Mouse (Mus musculus) kidney, postnatal 4 days (tissue): ENCODE data around the gene Bex4.
"Not testable (repeated sequence)": the region's sequence is repeated elsewhere in the genome, so short reads cannot be mapped to it uniquely, and the experiment has no call there.

Source experiments
- DNase-seq, 2 experiments: peaks; one replicate each; pipeline ENCODE4 v3.0.0; 2021; ENCODE audit warnings: mixed read lengths in 2 of 2

Gene Bex4

DNA sequence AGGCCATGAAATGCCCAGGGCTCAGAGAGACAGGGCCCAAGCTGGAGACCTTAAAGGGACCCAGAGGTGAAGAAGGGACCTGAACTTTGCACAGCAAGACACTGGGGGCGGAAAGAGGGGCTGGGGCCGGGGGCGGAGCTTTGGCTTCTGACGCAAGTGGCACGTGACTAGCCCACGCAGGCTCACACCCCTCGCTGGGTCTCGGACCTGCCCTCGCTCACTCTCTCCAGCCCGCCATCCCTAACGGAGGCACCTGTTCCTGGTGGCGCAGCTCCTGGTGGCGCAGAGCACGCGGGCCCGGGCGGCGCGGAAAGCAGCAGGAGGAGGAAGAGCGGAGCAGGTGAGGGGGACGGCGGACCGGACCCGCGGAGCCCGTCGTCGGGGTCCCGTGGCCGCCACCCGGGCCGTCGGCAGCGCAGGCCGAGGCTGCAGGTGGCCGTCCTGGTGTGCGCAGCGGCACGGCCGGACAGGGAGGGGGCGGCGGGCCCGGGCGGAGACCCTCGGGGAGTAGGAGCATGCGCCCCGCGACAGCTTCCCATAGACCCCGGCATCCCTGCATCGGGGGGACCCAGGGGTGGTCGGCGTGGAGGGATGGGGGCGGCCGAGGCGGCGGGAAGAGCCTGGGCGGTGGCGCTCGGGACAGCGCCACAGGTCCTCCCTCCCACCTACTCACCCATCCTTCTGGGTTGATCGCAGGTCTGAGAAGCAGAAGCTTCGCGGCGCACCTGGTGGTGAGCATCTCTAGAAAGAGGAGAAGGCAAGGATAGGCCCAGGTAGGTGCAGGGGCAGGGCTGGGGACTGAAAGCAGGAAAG lies at the start of gene Bex4:
TSS of gene Bex4 (plus strand) at position 170 of the 813 bp plus-strand sequence.
- DNase-seq: not testable (repeated sequence)

DNA sequence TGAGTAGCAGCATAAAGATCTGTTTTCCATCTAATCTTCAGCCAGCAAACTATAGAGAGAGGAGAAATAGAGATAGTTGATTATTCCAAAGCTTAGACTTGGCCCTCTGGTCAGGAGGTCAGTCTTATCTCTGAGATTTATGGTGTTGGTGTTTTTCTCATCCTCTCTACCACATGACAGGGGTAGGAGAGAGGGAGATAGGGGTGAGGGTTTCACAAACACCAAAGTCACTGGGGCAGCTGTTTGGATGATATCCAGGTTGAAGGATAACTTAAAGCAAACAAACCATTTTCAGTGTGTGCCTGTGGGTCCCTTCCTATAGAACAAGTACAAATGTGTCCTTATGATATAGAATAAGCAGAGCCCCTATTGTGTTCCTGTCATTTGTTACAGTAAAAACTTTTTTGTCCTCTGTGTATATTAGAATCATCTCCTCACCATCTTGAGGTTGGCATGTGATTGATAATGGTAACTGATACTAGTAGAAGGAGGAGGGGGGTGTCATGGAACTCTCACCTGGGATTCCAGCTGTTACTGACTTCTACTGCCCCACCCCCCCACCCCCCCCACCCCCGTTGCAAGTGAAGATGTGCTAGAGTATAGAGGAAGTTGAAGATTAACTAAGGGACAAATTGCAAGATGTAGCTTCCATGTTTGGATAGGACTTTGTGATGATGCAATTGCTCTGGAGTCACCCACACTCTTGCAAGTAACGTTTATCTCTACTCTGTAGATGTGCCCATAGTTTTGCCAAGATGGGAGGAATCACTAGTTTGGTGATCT lies 46.1 kb upstream of the Bex4 start:
- DNase-seq: no peak

DNA sequence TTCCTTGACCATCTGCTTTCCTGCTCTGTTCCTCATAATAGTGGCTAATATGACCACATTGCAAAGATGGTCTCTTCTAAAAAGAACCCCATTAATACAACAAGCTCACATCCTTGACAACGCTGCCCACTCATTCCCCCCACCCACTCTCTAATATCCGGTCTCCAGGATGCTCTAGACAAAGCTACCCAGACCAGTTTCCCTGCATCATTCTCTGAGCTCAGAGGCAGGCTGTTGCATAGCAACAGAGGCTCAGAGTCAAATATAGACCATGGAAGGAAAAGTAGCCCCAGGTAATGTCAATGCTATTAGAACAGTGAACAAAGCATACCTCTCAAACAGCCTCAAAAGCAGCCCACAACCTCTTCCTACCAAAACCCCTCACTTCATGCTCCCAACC lies 44.4 kb upstream of the Bex4 start:
- no peak for DNase-seq

DNA sequence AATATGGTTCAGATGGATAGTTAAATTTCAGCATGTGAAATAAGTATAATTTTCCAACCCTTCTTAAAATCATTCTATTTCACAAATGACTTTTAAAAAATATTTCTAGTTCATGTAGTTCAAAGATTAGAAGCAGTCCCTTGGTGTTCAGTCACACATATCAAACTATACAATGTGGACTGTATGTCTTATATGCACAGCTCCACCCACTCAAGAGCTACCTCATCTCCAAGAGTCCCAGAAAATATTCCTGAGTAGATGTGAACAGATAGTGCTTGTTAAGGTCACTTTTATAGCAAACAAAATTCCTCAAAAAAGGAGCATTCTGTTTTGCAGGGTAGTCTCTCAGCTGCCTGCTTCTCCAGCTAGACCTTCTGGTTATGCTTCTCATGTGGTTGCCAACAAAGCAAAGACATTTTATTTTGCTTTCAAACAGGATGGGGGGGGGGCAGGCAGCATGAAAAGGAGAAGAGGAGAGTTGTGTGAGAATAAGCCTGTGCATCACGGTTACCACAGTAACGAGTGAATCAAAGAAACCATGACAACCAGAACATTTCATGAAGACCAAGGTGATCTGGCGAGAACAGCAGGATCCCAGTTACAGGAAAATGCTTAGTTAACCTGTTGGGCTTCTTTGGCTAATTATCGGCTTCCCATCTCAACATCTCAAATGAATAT lies 34.6 kb upstream of the Bex4 start:
- no peak for DNase-seq

DNA sequence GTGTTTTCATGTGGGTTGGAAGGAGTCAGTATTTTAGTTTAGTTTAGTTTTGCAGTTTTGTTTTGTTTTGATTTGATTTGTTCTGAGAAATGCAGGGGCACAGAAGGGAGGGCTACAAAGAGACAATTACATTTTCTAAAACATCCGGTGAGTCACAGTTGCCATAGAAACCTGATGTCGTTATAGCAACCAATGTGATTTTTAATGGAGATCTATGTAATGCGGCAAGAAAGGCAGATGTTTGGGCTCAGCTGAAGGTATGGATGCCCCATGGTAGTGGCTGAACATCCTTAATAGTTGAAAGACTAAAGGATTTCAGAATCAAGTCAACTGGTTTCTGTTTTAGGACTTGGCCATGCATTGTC lies 34.1 kb upstream of the Bex4 start:
- no peak for DNase-seq

DNA sequence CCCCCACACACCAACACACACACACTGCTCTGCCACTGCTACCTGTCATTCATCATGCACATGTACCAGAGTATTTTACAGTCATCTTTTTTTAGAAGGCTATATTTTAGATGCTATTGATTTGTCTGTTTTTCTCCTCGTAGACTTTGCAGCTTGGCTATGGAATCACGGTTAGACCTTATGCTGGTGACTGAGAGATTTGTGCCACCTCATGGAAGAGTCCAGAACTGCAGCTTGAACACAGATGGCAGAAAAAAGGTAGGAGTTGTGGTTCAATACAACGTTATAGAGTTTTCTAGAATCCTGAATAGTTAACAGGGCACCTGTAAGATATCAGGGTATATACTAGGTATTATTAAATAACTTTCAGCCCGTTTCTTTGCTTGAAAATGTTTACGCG lies 30.9 kb upstream of the Bex4 start:
- peak; percentile 47 to 58 for DNase-seq

DNA sequence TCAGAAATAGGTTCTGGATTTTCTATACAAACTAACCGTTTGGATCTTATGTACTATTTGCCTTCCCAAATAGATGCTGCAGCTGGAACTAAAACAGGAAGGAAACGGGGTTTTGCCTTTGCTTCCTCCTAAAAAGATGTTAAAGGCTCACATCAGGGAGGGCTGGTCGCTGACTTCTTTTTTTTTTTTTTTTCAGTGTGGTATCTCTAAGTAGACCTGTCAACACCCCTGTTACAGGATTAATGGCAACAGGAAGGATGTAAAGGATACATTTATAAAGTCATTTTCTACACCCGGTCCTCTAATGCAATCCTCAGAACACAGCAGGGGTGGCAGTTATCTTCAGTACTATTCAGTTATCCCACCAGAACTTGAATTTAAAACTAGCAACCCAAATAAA lies 23.8 kb upstream of the Bex4 start:
- no peak for DNase-seq

DNA sequence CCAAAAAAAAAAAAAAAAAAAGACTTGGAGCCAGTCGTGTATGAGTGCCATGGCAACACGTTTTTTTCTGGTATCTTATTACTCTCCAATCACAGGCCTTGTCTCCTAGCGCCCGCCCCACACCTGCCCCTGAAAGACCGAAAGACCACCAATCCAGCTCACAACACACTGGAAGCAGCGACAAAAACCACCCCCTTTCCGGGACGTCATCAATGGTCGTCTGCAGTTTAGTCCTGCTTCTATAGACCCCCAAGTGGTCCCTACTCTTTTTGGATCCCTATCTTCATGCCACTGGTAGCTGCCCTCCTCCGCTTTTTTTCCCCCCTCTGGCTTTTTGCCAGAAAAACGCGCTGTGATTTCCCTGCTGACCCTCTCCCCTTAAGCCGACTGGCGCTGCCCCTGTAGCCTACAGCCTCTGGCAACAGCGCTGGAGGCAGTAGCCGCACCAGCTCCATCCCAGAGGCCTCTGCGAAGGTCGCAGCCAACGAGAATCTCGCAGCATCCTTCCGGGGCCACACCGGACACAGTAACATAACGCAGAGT lies 23.3 kb upstream of the Bex4 start:
- peak; percentile 54 to 73 for DNase-seq

DNA sequence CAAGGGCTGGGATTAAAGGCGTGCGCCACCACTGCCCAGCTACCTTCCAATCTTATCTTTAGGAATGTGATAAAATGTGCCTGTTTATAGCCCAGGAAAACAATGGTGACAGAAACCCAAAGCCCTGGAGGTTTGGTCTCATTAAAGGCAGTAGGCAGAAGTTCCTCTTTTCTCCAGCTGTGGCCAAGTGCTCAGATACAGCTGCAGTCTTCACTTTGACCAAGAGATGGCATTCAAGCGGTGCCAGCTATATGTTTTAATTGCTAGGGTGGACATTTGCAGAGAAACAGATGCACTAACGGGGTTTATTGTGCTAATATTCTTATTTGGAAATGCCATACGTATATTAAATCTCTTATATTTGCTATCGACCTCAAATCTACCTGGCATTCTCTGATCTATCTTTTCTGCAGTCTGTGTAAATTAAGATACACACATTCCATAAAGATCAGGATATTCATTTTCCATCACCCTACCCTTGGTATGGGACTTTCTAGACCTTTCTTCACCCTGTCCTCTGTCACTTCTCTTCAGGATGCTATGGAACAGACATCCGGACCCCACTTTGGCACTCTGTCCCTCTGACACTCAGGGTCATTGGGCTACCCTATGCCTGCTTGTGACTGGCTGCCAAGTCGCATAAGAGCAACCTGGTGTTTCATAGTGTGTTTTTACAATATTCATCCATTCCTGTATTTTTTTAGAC lies 11.6 kb upstream of the Bex4 start:
- DNase-seq: peak in 1 of 2 experiments; percentile 3

DNA sequence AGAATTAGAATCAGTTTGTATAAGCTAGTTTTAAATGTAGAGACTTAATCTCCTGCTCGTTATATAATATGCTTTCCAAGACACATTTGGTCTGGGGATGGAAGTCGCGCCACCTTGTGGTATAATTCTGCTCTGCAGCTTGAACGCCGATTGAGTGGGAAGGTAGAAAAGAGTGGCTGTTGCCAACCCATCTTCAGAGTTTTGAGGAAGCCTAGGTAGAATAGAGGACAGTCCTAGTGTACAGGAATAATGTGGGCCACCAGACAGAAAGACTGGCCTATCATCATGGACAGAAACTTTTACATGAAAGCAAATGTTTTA lies 11.1 kb upstream of the Bex4 start:
- DNase-seq: peak; percentile 64 to 70

DNA sequence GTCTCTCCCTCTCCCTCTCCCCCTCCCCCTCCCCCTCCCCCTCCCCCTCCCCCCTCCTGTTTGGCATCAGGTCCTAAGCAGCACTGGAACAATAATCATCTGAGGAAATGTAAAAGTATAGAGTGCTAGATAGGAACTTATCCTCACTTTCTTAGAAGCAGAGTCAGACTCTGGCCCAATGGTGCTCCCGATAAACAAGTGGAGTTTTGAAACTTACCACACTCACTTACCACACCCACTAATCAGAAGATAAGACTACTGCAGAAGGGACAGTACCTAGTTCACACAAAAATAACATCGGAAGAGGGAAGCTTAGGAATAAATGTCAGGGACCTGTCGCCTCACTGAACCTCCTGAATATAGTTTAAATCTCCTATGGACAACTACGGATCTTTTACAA lies 3.2 kb upstream of the Bex4 start:
- DNase-seq: no peak

DNA sequence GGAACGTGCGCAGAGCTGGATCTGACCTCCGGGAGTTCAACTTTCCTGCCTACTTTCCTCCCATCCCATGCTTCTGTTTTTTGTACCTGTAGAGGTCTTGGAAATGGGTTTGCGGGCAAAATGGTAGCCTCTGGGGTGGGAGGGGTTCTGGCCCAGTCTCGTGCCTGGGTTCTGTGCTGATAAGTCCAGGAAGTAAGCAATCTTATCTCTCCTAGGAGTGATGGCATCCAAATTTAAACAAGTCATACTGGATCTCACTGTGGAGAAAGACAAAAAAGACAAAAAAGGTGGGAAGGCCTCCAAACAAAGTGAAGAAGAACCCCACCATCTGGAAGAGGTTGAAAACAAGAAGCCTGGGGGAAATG lies 826 bp downstream of the Bex4 start:
- DNase-seq: peak in 1 of 2 experiments; percentile 4

DNA sequence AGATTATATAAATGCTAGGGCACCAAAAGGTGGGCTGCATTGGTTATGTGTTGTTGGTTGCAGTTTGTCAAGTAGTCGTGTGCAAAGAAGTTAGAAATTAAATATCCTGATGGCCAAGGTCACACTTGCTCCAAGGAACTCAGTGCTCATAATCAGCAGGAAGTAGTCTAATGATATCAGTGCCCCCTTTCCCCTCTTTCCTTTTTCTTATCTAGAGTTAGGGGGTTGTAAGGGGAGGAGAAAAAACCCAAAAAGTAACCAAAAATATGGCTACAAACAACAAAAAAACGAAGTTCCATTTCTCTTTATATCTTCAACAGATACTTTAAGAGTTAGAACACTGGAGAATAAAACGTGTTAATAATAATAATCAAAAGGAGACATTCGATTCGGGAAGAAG lies 2.6 kb downstream of the Bex4 start:
- no peak for DNase-seq

DNA sequence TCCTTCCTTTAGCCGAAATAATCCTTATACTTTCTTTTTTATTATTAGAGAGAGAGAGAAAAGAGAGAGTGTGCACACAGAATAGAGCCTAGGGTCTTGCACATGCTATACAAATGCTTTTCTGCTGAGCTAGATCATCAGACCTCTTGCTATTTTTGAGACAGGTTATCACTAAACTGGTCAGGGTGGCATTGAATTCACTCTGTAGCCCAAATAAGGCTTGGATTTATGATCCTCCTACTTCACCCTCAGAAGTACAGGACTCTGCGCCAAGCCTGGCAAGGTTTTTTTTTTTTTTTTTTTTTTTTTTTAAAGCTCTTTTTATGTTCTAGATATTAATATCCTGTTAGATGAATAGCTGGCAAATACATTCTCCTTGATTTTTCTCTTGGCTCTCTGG lies 4.9 kb downstream of the Bex4 start:
- DNase-seq: no peak

DNA sequence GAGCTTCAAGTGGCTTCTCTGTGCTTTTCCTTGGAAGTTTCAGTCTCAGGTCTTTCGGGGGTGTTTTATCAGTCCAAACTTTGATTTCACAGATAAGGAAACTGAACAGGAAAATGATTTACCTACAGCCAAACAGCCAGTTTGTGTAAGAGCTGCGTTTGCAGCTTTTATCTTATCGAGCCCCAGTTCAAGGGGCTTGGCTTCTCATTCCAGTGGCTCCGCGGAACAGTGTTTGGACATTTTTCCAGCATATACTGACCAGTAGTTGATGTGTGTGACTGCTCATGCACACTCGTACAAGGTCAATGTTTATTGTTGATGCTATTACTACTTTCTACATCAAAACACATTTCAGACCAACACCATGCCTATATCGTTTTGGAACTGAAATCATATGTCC lies 5.4 kb downstream of the Bex4 start:
- no peak for DNase-seq

DNA sequence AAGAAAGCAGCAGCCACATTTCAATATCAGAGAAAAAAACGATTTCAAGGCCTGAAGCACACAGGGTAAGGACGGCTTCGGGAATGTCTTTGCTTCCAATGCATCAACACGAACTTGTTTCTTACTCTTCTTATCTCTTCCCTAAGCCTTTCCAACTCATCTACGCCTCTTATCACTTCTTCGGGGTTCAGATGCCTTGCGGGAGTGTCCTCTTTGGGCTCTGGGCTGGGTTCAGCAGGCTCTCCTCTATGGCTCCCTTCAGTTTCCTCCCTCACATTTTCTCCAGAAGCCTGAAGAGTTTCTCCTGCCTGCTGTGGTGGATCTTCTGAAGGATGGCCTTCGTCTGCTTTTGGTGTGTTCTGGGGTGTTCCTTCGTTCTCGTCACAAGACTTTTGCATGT lies 31.8 kb downstream of the Bex4 start:
- DNase-seq: no peak

DNA sequence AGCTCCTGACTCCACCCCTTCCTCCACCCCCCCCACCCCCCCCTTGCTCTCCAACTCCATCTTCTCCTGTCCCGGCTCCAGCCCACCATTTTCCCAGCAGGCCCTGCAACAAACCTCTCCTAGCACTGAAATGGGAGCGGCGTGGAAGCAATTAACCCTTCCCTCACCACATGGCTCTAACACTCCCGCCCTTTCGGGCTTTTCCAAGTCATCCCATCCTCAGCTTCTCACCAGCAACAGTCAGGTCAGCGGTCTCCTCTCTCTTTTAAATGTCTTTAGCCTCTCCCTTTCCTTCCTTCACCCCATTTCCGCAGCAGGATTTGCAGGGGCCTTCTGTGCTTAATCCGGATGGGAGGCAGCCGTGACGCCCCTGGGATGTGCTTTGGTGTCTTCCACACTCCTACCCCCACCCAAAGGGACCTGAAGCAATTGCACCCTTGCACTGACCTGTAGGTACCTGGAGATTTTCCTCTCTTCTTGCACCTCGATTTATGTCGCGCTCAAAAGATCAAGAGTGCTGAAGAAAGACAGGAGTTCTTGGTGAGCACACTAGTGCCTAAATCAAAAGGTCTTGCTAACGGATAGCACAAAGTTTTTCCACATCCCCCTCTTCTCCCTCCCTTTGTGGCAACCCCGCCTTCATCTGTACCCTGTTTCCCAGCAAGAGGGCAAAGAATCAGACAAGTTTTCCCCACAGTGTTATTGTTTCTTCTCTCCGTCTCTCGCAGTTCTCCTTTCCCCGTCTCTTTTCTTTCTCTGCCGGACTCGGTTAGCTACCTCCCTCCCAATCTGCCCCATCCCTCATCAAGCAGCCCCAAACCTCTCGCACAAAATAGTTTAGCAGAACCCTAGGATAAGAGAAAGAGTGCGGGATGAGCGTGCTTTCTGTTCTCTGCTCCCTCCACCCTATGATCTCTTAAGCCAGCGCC lies 32.7 kb downstream of the Bex4 start:
- peak; percentile 69 to 85 for DNase-seq

DNA sequence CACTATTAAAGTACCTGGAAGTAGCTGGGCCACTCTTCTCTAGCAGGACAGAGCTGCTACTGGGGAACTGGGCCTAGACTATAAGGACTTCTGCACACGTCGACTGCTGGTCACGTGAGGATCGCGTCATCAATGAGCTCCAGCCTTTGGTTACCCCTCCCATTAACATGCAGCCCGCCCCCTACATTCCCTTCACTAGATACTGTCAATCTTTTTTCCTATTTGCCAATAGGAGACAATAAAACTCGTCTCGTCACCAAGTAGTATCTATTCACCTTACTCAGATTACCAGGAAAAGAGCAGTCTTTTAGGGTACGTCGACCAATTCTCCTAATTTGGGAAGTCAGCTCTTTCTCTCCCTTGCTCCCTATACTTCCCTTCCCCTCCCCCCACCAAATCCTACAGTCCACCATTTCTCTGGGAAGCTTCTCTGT lies 33.3 kb downstream of the Bex4 start, which contains the start of gene Tceal8:
TSS of gene Tceal8 (minus strand) at position 225 of the 434 bp plus-strand sequence.
- DNase-seq: peak; percentile 82 to 88

DNA sequence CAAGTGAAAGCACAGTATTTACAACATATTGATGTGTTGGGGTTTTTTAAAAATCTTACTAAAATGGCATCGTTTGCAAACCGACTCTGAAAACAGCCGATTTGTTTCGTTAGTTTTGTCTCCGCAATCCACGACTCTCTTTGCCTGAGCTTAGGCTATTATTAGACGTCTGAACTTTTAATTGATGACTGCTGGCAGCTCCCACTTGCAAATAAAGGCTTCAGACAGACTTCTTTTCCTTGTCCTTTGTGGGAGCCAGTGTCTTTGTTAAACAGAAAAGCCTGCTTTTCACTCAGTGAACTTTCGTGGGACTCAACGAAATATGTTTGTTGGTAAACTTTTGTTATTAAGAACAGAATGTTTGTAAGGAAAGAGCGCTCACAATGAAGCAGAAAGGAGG lies 34.0 kb downstream of the Bex4 start:
- DNase-seq: no peak

DNA sequence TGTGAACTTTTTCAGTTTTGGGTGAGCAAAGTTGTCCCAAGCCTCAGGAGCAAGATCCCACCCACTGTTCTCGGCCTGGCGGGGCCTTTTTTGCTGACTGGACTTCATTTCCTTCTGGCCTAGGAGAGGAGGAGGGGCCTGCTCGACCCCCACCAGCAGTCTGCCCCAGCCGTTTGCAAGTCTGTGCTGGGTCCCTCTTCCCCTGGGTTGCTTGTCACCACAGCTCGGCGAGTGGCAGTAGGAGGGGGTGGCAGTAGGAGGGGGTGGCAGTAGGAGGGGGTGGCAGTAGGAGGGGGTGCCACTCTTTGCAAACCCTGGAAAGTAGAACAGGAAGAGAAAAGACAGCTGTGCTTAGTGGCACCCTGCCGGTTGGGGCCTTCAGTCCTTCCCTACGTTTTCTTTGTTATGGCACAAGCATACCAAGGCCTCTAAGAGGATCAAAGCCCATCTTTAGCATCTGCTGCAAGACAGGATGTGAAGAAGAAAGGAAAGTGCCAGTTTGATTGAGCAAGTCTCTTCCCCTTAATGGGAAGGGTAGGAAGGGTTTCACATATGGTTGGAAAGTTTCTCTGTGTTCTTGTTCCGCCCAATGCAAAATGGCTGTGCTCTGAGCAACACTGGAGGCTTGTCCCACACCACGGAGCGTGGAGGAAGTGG lies 42.2 kb downstream of the Bex4 start:
- peak; percentile 13 to 15 for DNase-seq

DNA sequence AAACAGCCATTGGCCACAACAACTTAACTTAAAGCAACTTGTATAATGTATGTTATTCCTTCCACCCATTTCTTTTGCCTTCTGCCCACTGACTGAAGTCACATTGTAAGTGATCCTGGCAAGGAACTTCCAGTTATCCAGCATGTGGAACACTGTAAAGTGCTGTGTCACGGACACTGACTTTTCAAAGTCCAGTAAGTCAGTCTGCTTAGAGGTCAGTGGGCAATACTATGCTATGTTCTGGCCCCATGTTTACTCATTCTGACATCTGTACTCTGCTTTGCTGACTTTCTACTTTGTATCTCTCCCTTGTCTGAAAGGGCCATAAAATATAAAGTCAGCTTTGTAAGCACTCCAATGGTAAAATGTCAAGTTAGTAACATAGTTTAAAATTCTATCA lies 44.3 kb downstream of the Bex4 start:
- no peak for DNase-seq
